Mouse (Mus musculus) heart, postnatal 4 days (tissue): ENCODE measurements around the gene Naa38. TPM values are rescaled to one million over a fixed set of nuclear protein-coding genes. Genes with fewer than 3 reads are reported as not detected.

Source experiments
- DNase-seq: peaks from one replicate; pipeline ENCODE4 v3.0.0; 2021
- total RNA-seq, 2 experiments: library from RNA; stranded (reverse); gene quantifications; 2 replicates each; pipeline ENCODE4 v1.2.3; 2021

Naa38 gene
- total RNA-seq, 2 experiments from 2014 or later, result 92.3 to 101 TPM

DNA sequence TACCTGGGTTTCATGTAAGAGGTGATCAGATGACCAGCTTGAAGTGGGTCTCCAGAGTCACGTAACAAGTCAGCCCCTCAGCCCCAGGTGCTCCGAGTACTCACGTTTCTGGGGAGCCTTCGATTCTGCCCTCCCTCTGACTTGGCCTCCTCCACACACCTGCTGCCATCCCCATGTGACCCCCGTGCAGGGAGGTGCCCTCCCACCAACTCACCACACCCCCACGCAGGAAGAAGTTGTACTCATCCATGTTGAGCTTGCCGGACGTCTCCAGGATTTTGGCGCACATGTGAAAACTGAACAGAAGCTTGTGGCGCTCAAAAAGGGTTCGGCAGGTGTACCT is 37.3 kb downstream of the Naa38 start:
- DNase-seq, result no peak

DNA sequence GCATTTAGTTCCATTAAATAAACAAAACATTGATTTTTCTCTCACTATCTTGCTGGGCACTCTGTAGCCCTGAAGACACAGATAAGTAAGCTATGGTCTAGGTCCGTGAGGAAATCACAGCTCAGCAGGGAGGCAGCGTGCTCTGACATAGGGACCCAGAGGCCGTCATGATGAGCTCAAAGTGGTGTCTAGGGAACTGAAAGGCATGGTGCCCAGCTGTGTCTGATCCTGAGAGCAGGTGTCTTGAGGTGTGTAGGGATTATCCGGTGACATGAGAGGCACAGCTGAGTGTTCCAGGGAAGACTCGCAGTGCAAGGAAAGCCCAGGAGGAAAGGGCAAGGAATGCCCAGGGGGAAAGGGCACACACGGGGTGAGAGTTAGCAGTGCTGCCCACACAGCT is 37.9 kb downstream of the Naa38 start:
- DNase-seq, result no peak

DNA sequence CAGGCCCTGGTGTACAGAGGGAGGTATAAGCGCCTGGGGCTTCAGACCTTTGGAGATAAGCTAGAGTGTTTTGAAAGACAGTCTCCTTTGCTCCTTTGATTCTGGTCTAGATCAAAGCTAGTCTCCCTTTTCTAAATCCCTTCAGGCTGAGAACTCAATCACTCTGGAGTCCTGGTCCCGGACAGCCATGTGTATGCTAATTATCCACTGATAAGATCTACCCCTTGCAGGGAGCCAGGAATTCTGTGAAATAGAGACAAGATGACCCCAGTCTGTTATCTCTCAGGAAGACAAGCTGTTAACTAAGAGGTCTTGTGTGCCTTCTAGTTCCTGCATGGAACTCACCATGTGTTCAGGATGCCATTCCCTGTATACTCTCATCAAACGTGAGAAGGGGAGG is 42.0 kb downstream of the Naa38 start:
- DNase-seq, result no peak

DNA sequence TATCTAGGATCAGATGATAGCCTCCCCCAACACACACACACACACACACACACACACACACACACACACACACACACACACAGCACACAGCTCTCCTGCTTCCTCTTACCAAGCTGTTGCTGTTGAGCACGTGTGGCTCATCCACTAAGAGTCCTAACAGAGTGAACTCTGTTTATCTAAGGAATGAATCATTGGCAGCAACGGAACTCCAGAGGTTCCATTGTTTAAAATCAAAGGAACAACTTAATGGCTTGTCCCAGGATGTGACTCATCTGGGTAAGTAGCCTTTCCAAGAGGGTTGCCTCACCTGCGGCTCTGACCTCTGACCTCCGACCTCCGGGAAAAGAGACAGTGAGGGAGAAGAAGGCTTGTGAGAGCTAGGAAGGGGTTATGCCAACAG is 48.0 kb downstream of the Naa38 start:
- peak; percentile 36 for DNase-seq

Other genes with a start within 250 kb of the Naa38 start
- not detected for gene Alox12b, start 238.5 kb upstream of the Naa38 start, total RNA-seq
- 1 to 10 TPM; 3.8 to 5.0 TPM for gene Alox8, start 197.6 kb upstream of the Naa38 start, total RNA-seq
- gene Gucy2e, start 158.5 kb upstream of the Naa38 start, total RNA-seq, result under 1 TPM; 0.09 to 0.12 TPM
- 10 to 100 TPM; 14.8 to 17.9 TPM for gene Cntrob, start 71.7 kb upstream of the Naa38 start, total RNA-seq
- 10 to 100 TPM; 81.6 to 86.4 TPM for gene Trappc1, start 71.5 kb upstream of the Naa38 start, total RNA-seq
- gene Kcnab3, start 69.2 kb upstream of the Naa38 start, total RNA-seq, result 1 to 10 TPM; 1.5 to 2.1 TPM
- 1 to 10 TPM; 2.4 to 3.1 TPM for gene Rnf227, start 55.0 kb upstream of the Naa38 start, total RNA-seq
- 10 to 100 TPM; 75.3 to 76.7 TPM for gene Chd3, start 26.1 kb upstream of the Naa38 start, total RNA-seq
- 10 to 100 TPM; 21.3 to 22.1 TPM for gene Cyb5d1, start 144 bp downstream of the Naa38 start, total RNA-seq
- 10 to 100 TPM; 37.1 to 38.3 TPM for gene Tmem88, start 2.7 kb downstream of the Naa38 start, total RNA-seq
- gene Kdm6b, start 18.2 kb downstream of the Naa38 start, total RNA-seq, result 10 to 100 TPM; 48.3 to 49.7 TPM
- gene Dnah2, start 153.6 kb downstream of the Naa38 start, total RNA-seq, result under 1 TPM; 0.20 to 0.50 TPM
- 100 to 1,000 TPM in 1 of 2 experiments, 10 to 100 TPM in 1; 98.5 to 117 TPM for gene Efnb3, start 164.7 kb downstream of the Naa38 start, total RNA-seq
- gene Wrap53, start 184.8 kb downstream of the Naa38 start, total RNA-seq, result 1 to 10 TPM; 5.8 to 7.0 TPM
- 10 to 100 TPM; 41.6 to 46.1 TPM for gene Trp53, start 184.9 kb downstream of the Naa38 start, total RNA-seq
- 10 to 100 TPM; 27.0 to 29.1 TPM for gene Atp1b2, start 210.5 kb downstream of the Naa38 start, total RNA-seq
- gene Shbg, start 222.4 kb downstream of the Naa38 start, total RNA-seq, result not detected
- 1 to 10 TPM; 5.3 to 6.7 TPM for gene Sat2, start 226.5 kb downstream of the Naa38 start, total RNA-seq
- 10 to 100 TPM; 81.4 to 83.6 TPM for gene Fxr2, start 237.5 kb downstream of the Naa38 start, total RNA-seq